Mouse (Mus musculus) thymus, postnatal 4 days (tissue): ENCODE measurements at regions not wholly inside any gene's neighbourhood (a gene's known extent, or its start where the extent isn't known, plus 50 kb on each side); places are given as distances from the start of the nearest gene placed in this dataset.
"Not testable (repeated sequence)": the region's sequence is repeated elsewhere in the genome, so short reads cannot be mapped to it uniquely, and the experiment has no call there.

Experiments used
- DNase-seq: peaks from one replicate; pipeline ENCODE4 v3.0.0; 2021

- no peak for DNase-seq
Measured at GRCm38 (mm10) chr13:97412151-97412550, 171.2 kb downstream of the Enc1 start.

DNA sequence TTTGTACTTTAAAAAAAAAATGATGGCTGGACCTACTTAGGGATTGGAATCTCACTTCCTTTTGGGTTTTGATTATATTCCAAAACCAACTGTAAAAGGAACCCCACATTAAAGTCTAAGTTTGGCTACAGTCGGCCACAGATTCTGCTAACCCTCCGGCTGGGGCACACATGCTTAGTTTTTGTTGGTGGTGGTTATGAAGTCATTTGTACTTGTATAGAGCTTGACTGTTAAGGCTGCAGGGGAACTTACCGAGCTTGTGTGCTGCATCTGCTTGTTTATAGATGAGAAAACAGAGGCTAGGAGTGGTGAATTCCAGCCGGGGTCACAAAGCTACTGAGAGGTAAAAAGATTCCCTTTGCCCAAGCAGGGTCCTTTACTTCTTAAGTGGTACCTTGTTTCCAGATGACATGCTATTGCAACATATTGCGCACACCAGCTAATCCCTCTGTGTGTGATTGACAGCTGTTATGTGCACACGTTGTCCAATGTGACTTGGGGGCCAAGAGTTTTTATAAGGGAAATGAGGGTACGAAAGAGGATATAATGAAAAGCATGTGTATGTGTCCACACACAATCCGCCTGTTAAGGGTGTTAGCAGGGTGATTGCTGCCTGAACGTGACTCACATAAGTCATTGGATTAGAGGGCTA is 169.8 kb downstream of the Enc1 start:
- DNase-seq = no peak

DNA sequence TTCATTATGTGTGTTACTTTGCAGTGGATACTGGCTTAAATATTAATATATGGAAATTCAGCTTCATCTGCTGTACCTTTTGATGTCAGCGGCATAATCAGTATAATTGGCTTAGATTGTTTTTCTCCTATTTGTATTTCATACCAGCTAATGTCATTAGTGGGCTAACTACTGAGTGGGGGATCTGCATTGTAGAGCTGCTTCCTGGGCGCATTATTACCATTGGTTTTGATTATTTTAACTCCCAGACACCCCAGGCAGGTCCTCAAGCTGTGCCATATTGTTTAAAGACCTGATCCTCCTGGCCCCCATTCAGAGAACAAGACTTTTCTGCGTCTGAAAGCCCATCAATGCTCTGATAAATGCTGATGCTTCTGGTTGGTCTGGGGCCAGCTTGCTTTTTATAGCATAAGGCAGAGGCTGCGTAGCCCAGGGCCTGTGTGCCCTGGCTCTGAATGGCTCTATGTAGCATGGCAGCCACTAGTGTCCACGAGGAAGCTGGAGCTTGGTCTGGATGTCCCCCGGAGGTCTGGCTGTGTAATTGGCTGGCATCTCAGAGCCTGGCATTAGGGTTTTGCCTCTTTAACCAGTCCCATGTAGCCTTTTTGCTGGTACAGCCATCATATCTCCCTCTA is 169.1 kb downstream of the Enc1 start:
- DNase-seq = no peak

DNA sequence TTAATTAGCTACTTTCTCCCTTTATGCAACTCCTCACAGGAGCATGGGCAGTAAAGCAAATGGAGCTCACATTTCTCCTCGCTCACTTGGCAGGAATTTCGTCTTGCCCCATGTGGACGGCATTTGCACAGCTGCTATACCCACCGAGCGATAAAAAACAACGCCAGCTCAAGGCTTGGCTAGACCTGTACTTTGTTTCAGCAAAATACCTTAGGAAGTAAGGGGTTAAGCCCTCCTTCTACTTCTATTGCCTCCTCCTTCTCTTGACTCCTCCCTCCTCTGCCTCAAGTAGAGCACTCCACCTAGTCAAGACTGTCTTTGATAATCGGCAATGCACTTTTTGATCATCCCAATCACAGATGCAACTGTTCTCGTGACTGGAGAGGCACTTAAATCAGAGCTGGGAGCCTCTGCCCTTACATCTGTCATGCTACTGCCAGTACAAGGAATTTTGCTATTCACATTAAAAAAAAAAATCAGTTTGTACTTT is 168.4 kb downstream of the Enc1 start:
- DNase-seq = no peak

- DNase-seq = no peak
Measured at GRCm38 (mm10) chr13:97408414-97409290, 167.7 kb downstream of the Enc1 start.

DNA sequence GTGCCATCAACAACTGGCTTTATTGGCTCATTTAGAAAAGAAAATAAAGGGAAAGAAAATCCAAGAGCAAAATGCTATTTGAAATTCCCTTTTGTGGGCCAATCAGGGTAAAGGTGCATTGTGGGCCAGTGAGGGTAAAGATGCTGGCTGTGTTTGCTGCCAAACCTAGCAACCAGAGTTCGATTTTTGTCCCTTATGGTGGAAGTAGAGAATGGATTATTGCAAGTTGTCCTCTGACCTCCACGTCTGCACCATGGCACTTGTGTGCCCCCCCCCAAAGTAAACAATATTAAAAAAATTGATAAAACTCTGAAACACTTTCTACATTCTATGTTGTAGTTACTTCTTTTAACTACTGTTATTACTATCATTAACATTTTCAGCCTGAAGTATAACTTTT is 166.9 kb downstream of the Enc1 start:
- no peak for DNase-seq

DNA sequence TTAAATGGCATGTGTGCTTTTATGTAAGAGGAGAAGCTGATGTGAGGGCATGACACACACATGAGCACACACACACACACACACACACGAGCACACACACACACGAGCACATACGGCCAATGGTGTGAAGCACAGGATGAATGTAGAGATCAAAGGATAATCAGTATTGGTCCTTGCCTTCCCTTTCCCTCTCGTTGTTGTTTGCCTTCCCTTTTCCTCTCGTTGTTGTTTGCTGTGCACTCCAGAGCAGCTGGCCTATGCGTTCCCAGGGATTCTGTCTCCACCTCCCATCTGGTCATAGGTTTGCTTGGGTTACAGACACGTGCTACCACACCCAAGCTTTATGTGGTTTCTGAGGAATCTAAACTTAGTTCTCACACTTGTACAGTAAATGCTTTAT is 165.8 kb downstream of the Enc1 start:
- peak; percentile 19 for DNase-seq

GRCm38 (mm10) chr13:97402164-97402761 is 161.4 kb downstream of the Enc1 start:
- DNase-seq = no peak

DNA sequence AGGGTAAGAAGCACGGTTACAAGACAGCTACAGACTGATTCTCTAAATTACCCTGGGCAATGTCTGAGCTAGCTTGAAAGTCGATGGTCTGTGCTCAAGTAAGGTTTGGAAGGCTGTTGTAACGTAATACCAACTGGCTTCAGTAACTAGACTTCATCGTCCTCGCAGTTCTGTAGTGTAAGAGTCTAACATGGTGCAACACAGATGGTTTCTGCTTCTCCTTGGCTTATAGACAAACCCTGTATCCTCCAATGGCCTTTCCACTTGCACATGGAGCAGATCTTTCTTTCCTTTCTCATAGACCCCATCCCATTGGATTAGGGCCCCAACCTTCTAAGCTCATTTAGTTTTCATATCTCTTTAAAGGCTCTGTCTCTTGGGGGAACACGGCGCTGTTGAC is 160.7 kb downstream of the Enc1 start:
- no peak for DNase-seq

DNA sequence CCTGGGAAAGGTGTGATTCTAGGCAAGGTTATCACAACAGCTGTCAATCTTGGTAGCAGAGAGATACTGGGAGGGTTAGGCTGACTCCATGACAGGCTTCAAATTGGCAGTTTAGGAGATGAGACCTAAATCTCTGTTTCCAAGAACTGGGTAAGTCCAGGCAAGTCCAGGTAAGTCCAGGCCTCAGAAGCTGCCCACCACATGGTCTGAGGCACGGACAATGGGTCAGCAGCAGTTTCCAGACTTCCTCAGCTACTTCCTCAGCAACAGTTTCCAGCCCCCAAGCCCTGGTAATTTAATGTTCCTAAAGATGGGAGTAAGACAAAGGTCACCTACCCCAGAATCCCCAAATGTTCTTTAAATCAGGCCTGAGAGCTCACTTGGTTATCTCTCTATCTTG is 157.1 kb downstream of the Enc1 start:
- no peak for DNase-seq

DNA sequence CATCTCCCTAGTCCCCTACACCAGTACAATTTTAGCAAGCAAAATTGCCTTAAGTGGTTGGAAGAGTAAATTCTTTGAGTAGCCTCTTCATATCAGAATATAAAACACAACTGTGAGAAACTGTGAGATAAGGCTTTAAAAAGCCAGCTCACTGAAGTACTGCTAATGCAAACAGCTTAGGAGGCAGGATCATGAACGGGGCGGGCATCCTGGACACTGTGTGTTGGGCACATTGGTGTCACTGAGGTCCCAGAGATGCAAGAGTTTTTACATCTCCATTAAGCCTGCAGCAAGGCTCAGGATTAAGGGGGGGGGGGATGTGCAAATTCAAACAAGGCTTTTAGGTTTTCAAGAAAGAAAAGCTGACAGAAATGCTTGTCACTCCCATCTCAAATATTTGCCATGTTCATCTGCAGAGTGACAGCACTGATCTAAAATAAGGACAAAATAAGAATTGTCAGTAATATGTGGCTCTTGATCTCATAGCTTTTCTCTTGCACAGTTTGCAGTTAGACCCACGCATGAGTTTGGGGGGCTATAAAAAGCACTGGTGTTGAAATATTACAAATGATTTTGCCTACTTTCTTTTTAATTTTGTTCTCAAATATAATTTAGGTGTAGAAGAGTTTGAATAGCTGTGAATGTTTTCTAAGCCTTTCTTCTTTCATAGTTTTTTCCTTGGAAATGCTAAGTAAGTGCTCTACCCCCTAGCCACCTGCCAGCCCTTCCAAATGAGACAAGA is 156.2 kb downstream of the Enc1 start:
- no peak for DNase-seq

- DNase-seq = not testable (repeated sequence)
Measured at GRCm38 (mm10) chr13:97396286-97396685, 155.4 kb downstream of the Enc1 start.

- no peak for DNase-seq
Measured at GRCm38 (mm10) chr13:97394756-97395454, 154.0 kb downstream of the Enc1 start.

DNA sequence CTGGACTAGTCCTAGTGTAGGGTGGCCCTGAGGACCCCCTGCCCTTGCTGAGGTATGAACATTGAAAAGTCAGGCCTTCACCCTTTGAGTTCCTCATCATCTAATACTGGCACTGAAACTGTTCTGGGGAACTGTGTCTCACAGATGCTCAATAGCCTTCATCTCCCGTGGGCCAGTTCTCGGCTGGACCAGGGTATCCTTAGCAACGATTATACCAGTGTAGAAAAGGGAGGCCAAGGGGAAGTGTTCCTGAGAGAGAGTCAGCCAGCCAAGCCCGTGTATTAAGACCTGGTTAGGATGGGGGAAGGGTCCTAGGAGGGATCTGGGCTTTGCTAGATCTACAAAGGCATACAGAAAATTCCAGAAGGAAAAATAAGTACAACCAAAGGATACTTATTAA is 153.2 kb downstream of the Enc1 start:
- DNase-seq = no peak

DNA sequence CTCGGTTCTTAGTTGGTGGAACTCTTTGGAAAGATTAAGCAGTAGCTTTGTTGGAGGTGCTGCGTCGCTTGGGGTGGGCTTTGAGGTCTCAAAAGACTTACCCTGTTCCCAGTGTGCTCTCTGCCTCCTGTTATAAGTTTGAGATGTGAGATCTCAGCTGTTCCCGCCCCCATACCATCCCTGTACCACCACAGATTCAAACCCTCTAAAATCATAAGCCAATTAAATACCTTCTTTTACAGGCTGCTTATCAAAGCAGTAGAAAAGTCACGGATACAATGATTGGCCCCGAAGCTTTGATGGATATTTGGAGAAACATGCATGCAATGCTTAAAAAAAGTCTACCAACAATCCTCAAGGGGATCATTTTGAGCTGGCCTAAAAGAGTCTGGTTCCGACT is 152.6 kb downstream of the Enc1 start:
- no peak for DNase-seq

GRCm38 (mm10) chr13:97390449-97390930 is 149.6 kb downstream of the Enc1 start:
- DNase-seq = no peak

- no peak for DNase-seq
Measured at GRCm38 (mm10) chr13:97388851-97389479, 148.1 kb downstream of the Enc1 start.

GRCm38 (mm10) chr13:97386511-97386910 is 145.6 kb downstream of the Enc1 start:
- DNase-seq = no peak

DNA sequence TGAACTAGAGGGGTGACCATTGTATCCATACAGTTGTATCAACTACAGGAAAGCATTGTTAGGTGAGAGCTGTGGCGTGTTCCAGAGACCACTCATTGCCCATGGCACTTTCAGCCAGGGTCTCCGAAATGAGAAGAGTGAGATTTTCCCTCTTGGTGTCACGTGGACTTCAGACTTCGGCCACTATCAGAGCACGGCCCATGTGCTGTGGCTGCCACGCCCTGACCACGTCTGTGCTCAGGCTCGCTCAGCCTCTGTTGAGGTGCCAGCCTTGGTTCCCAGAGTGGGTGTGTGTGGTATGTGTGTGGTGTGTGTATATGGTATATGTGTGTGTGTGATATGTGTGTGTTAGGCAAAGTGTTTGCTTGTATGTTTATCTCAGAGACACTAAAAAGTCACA is 144.6 kb downstream of the Enc1 start:
- no peak for DNase-seq

DNA sequence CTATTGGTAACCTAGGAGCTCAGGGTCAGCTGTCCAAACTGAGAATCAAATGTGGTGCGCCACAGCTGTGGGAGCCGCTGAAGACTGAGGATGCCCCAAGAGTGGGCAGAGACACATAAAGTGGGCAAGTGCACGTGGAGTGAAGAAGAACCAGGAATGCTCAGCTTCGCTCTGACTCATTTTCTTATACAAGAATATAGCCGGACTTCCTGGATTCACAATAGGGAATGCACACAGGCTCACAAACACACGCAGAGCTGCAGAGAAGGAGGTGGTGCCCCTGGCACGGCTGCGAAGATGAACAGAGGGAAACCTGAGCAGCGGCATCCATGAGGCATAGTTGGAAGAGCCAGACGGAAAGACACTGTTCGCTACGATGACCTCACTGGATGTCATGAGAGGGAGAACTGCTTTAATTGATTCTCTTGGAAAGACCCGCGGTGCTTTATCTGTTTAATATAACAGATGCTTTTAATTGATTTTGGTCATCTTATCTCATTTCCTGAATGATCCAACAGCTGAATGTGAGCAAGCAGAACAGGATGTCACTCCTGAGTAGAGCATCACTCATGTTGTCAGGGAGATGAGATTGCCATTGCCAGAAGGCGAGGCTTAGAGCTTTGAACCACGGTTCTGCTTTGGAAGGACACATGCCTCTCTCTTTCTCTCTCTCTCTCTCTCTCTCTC is 143.3 kb downstream of the Enc1 start:
- no peak for DNase-seq

- no peak for DNase-seq
Measured at GRCm38 (mm10) chr13:97383351-97383750, 142.4 kb downstream of the Enc1 start.
